Mouse (Mus musculus) adrenal gland, adult (tissue): ENCODE data around the gene Bsg.
"Not testable (repeated sequence)": the region's sequence is repeated elsewhere in the genome, so short reads cannot be mapped to it uniquely, and the experiment has no call there.

Experiments
- DNase-seq, 2 experiments: peaks; one replicate each; pipeline ENCODE4 v3.0.0; 2022 to 2023; ENCODE audit warnings: low spot score in 1 of 2; ENCODE audit not compliant: inconsistent age in 2 of 2

The Bsg gene

GRCm38 (mm10) chr10:79729357-79729965 is 25.2 kb downstream of the Bsg start:
- DNase-seq, result no peak

- DNase-seq, result peak in 1 of 2 experiments; percentile 77
Observed at GRCm38 (mm10) chr10:79732500-79732899, 28.2 kb downstream of the Bsg start.

- no peak for DNase-seq
Observed at GRCm38 (mm10) chr10:79733847-79734246, 29.6 kb downstream of the Bsg start.

GRCm38 (mm10) chr10:79735361-79735760 is 31.1 kb downstream of the Bsg start:
- no peak for DNase-seq

GRCm38 (mm10) chr10:79736706-79737105 is 32.4 kb downstream of the Bsg start:
- DNase-seq, result no peak

GRCm38 (mm10) chr10:79738259-79738658 is 34.0 kb downstream of the Bsg start:
- peak in 1 of 2 experiments; percentile 59 for DNase-seq

- no peak for DNase-seq
Observed at GRCm38 (mm10) chr10:79739234-79739633, 34.9 kb downstream of the Bsg start.

- DNase-seq, result no peak
Observed at GRCm38 (mm10) chr10:79740863-79741262, 36.6 kb downstream of the Bsg start.

GRCm38 (mm10) chr10:79743161-79743560 is 38.9 kb downstream of the Bsg start:
- DNase-seq, result no peak

GRCm38 (mm10) chr10:79743650-79744365 is 39.5 kb downstream of the Bsg start:
- DNase-seq, result no peak

GRCm38 (mm10) chr10:79745411-79745810 is 41.1 kb downstream of the Bsg start:
- no peak for DNase-seq

GRCm38 (mm10) chr10:79745898-79746773 is 41.8 kb downstream of the Bsg start, which contains the start of gene Polrmt:
Gene Polrmt, minus strand, starts transcription at chr10:79746581.
- DNase-seq, result peak; percentile 97 to 98

- peak in 1 of 2 experiments; percentile 61 for DNase-seq
Observed at GRCm38 (mm10) chr10:79746774-79747151, 42.5 kb downstream of the Bsg start.

GRCm38 (mm10) chr10:79748496-79748895 is 44.2 kb downstream of the Bsg start:
- DNase-seq, result no peak

GRCm38 (mm10) chr10:79754856-79755516 is 50.7 kb downstream of the Bsg start, which contains the start of gene Fgf22:
Gene Fgf22, plus strand, starts transcription at chr10:79755076.
- peak; percentile 83 to 91 for DNase-seq

- DNase-seq, result no peak
Observed at GRCm38 (mm10) chr10:79755854-79756253, 51.6 kb downstream of the Bsg start.

GRCm38 (mm10) chr10:79756660-79757059 is 52.4 kb downstream of the Bsg start:
- DNase-seq, result no peak

GRCm38 (mm10) chr10:79759675-79760074 is 55.4 kb downstream of the Bsg start:
- DNase-seq, result not testable (repeated sequence)

- no peak for DNase-seq
Observed at GRCm38 (mm10) chr10:79760603-79761143, 56.4 kb downstream of the Bsg start.
